Mouse (Mus musculus) lung, postnatal 0 days (tissue): ENCODE results near the gene Tifa. TPM values are rescaled to one million over a fixed set of nuclear protein-coding genes. Genes with fewer than 3 reads are reported as not detected.
A peak's percentile ranks its signal among the peaks of the same experiment; 100 is the strongest.

Source experiments
- ATAC-seq: fragments of 200-750 bp; cut with Nextera tagmentation; 2 replicates; pipeline ENCODE4 v1.8.0; 2017; ENCODE audit warnings: moderate library complexity
- DNase-seq: peaks from one replicate; pipeline ENCODE4 v3.0.0-alpha.2; 2016; ENCODE audit warnings: low spot score
- H3K27ac ChIP-seq: fragments of 300-500 bp; sonication (generic); 2 replicates; pipeline ENCODE4 v1.5.1; 2014; ENCODE audit warnings: antibody characterized with exemption, mild to moderate bottlenecking, low read length, mixed read lengths
- H3K27me3 ChIP-seq: fragments of 300-500 bp; sonication (generic); replicated peaks from 2 replicates; pipeline ENCODE4 v1.6.1; 2014; ENCODE audit warnings: low read length, mixed read lengths; ENCODE audit not compliant: insufficient read depth
- H3K36me3 ChIP-seq: fragments of 300-500 bp; sonication (generic); 2 replicates; pipeline ENCODE4 v1.6.1; 2014; ENCODE audit warnings: low read length, mixed read lengths; ENCODE audit not compliant: insufficient read depth
- H3K4me1 ChIP-seq: fragments of 300-500 bp; sonication (generic); 2 replicates; pipeline ENCODE4 v1.6.1; 2014; ENCODE audit warnings: antibody characterized with exemption, low read depth, low read length, mixed read lengths; ENCODE audit not compliant: insufficient read depth
- H3K4me2 ChIP-seq: fragments of 300-500 bp; sonication (generic); replicated peaks from 2 replicates; pipeline ENCODE4 v1.6.1; 2014; ENCODE audit warnings: low read depth, mild to moderate bottlenecking, low read length, moderate library complexity, mixed read lengths
- H3K4me3 ChIP-seq: fragments of 300-500 bp; sonication (generic); 2 replicates; pipeline ENCODE4 v1.5.1; 2014; ENCODE audit warnings: low read depth, low read length
- H3K9ac ChIP-seq: fragments of 300-500 bp; sonication (generic); replicated peaks from 2 replicates; pipeline ENCODE4 v1.6.1; 2014; ENCODE audit warnings: low read depth, mild to moderate bottlenecking
- H3K9me3 ChIP-seq: fragments of 300-500 bp; sonication (generic); 2 replicates; pipeline ENCODE4 v1.6.1; 2016; ENCODE audit warnings: low read length, mixed read lengths
- CTCF ChIP-seq: IDR thresholded peaks from 2 replicates; pipeline ENCODE4 v1.5.1; 2016; ENCODE audit warnings: antibody characterized with exemption, mild to moderate bottlenecking
- EP300 ChIP-seq: IDR thresholded peaks from 2 replicates; pipeline ENCODE4 v1.6.1; 2016; ENCODE audit warnings: antibody characterized with exemption, mild to moderate bottlenecking, control low read depth
- WGBS: fragments of 180-500 bp; shearing (Covaris S2); extraction: QIAGEN DNeasy Blood & Tissue Kit; methylation state at CpG from one replicate; pipeline ENCODE4 v1.1.7; 2014; 5-methylcytosine and 5-hydroxymethylcytosine counted together
- polyA plus RNA-seq: library from polyadenylated mRNA; unstranded; fragments of >200 nt; fragmentation: Nextera tagmentation; extraction: Ambion mirVana; gene quantifications from 2 replicates; pipeline ENCODE4 v1.2.1, GENCODE M21; 2015

Gene Tifa
- 6.3 and 7.1 TPM in 2 replicates for polyA plus RNA-seq

DNA sequence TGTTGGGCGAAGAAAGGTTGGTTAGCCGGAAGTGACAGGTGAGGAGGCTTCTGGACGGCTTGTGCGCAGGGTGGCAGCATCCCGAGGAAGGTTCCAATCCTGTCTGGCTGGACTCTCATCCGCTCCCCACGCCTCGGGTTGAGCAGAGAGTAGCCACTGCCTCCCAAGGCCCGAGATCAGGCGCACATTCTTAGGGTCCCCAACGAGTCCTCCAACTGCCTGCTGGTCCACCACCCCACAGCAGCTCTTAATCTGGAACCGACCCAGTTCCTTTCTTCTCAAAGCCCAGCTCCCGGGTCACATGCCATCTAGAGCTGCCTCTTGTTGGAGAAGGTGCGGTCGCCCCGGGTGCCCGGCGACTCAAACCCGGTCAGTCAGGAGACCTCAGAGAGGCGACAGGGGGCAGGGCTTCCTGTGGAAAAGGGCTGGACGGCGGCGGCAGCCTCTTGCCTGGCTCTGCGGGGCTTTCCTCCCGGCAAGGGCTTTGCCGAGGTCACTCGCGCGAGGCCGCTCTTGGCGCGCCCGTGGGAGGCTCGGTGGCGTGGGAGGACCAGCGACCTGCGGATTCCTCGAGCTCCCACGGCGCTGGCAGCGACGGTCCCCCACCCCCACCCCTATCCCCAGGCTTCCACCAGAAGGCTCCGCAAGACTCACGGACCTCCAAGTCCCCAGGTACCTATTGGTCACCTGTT lies at the start of gene Tifa:
Gene Tifa (plus strand): TSS at position 306 of the 692 bp plus-strand sequence.
- TF ChIP-seq CTCF (peak; percentile 27; the same call in 1 of the 2 replicates), EP300 (no peak)
- peak; percentile 73 for ATAC-seq

GRCm38 (mm10) chr3:127741473-127741872 lies 48.1 kb upstream of the Tifa start:
- Histone ChIP-seq H3K36me3 (no peaks in the 10 kb centered on the region), H3K4me1 (no peaks in the 10 kb centered on the region), H3K4me3 (no peak overlapping the region), H3K9me3 (no peaks in the 10 kb centered on the region), H3K9ac (no peak overlapping the region), H3K27ac (no peak overlapping the region), H3K4me2 (no peak overlapping the region), H3K27me3 (no peaks in the 10 kb centered on the region)
- no peak for DNase-seq
- TF ChIP-seq EP300 (no peak), CTCF (peak; percentile 44)
- 92% methylated on average over 3 of the region's 3 CpGs for WGBS
- no peak for ATAC-seq

More for the DNA sequence above, at the start of gene Tifa:
- Histone ChIP-seq H3K9me3 (no peaks in the 10 kb centered on the region), H3K36me3 (no peaks in the 10 kb centered on the region), H3K9ac (peak within 1 kb of the TSS; percentile 43), H3K27me3 (0 out of 2 replicates have a peak, but pooled peaks cover 7% of the 10 kb centered on the region), H3K4me1 (no peaks in the 10 kb centered on the region), H3K4me3 (peak within 1 kb of the TSS; percentile 56), H3K27ac (peak within 1 kb of the TSS; percentile 51), H3K4me2 (peak within 1 kb of the TSS; percentile 96)
- DNase-seq: peak; percentile 58
- WGBS: 5% methylated on average over 44 of the region's 44 CpGs

- H3K4me2 ChIP-seq: no peak overlapping the region
- no peak for ATAC-seq
- WGBS: 78% methylated on average over 13 of the region's 14 CpGs
- DNase-seq: no peak
- no peaks in the 10 kb centered on the region for H3K36me3 ChIP-seq
- no peaks in the 10 kb centered on the region for H3K4me1 ChIP-seq
- H3K27me3 ChIP-seq: no peaks in the 10 kb centered on the region
- no peak overlapping the region for H3K9ac ChIP-seq
- no peak for TF ChIP-seq CTCF
- TF ChIP-seq EP300: no peak
- no peak overlapping the region for H3K4me3 ChIP-seq
- no peaks in the 10 kb centered on the region for H3K9me3 ChIP-seq
- no peak overlapping the region for H3K27ac ChIP-seq
These were observed 45.8 kb upstream of the Tifa start for GRCm38 (mm10) chr3:127743614-127744365.

DNA sequence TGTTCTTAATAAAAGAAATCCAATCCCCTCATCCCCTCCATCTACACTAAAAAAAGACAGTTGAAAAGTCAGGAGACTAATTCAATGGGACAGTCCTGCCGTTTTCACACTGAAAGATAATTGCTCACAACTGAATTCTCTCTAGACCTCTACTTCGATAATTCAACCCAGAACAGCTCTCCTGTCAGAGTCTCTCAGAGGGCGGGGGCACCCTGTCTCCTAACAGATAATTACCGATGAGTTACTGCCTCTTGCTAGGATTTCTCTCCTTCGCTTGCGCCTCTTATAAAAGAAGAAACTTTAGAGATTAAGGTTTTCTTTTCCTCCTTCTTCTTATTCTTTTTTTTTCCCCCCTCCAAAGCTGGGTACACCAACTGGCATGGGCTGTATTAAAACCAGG lies 44.1 kb upstream of the Tifa start:
- H3K9ac ChIP-seq: no peak overlapping the region
- DNase-seq (no peak), ATAC-seq (no peak)
- H3K36me3 ChIP-seq: no peaks in the 10 kb centered on the region
- no peak overlapping the region for H3K27ac ChIP-seq
- no peaks in the 10 kb centered on the region for H3K9me3 ChIP-seq
- H3K27me3 ChIP-seq: no peaks in the 10 kb centered on the region
- H3K4me3 ChIP-seq: no peak overlapping the region
- TF ChIP-seq EP300 (no peak), CTCF (no peak)
- no peaks in the 10 kb centered on the region for H3K4me1 ChIP-seq
- no peak overlapping the region for H3K4me2 ChIP-seq
- WGBS: 42% methylated on average over 6 of the region's 6 CpGs

GRCm38 (mm10) chr3:127745911-127746640 lies 43.5 kb upstream of the Tifa start:
- no peaks in the 10 kb centered on the region for H3K27me3 ChIP-seq
- WGBS: 21% methylated on average over 16 of the region's 16 CpGs

DNA sequence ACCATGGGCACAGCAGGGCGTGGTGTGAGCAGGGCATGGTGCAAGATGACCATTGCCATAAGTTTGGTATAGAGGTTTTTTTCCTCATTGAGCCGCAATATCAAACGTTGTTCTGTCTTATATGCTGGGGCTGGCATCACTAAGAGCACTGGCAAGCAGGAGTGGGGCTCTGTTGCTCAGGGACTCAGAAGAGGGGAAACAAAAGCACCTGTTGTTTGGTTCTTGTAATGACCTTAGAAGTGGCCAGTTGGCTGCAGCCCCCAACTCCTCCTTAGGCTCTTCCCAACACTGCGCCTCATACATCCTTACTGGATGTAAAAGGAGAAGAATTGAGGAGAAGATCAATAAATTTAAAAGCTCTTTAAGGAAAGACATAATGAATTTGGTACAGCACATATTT lies 41.0 kb upstream of the Tifa start:
- no peak overlapping the region for H3K9ac ChIP-seq
- H3K27me3 ChIP-seq: no peaks in the 10 kb centered on the region
- H3K4me1 ChIP-seq: no peaks in the 10 kb centered on the region
- no peaks in the 10 kb centered on the region for H3K9me3 ChIP-seq
- no peak overlapping the region for H3K27ac ChIP-seq
- no peak for ATAC-seq
- H3K4me2 ChIP-seq: no peak overlapping the region
- no peak for TF ChIP-seq EP300
- no peak for TF ChIP-seq CTCF
- DNase-seq: no peak
- no peaks in the 10 kb centered on the region for H3K36me3 ChIP-seq
- H3K4me3 ChIP-seq: no peak overlapping the region
- WGBS: 73% methylated on average over 4 of the region's 4 CpGs

More at GRCm38 (mm10) chr3:127745911-127746640, 43.5 kb upstream of the Tifa start:
- Histone ChIP-seq H3K9me3 (no peaks in the 10 kb centered on the region), H3K4me1 (no peaks in the 10 kb centered on the region), H3K9ac (no peak overlapping the region), H3K36me3 (no peaks in the 10 kb centered on the region), H3K4me3 (no peak overlapping the region), H3K4me2 (no peak overlapping the region), H3K27ac (no peak overlapping the region)
- TF ChIP-seq EP300: no peak
- no peak for TF ChIP-seq CTCF
- ATAC-seq (no peak), DNase-seq (no peak)
